Mouse (Mus musculus): ENCODE measurements at regions not wholly inside any gene's neighbourhood (a gene's known extent, or its start where the extent isn't known, plus 50 kb on each side); places are given as distances from the start of the nearest gene placed in this dataset.

- no peaks in the 10 kb centered on the region for H3K36me3 ChIP-seq (ENCODE audit: control insufficient read depth, insufficient read depth, low read length)
- no peak for ATAC-seq (replicated peaks; ENCODE audit: insufficient number of reproducible peaks, low FRiP score, low TSS enrichment)
- no peak overlapping the region for H3K4me2 ChIP-seq
- H3K4me3 ChIP-seq (ENCODE audit: low read depth, low read length), result no peak overlapping the region
- H3K27ac ChIP-seq (ENCODE audit: low read depth, low read length), result no peak overlapping the region
- H3K27me3 ChIP-seq (ENCODE audit: control insufficient read depth, insufficient read depth, low read length), result no peaks in the 10 kb centered on the region
- WGBS (ENCODE audit: insufficient replicate concordance), result 50% methylated on average over 1 of the region's 1 CpGs
- H3K9me3 ChIP-seq (replicated peaks; ENCODE audit: control insufficient read depth, low read length), result no peaks in the 10 kb centered on the region
- H3K4me1 ChIP-seq (ENCODE audit: control insufficient read depth, insufficient read depth, low read length), result no peaks in the 10 kb centered on the region
- H3K9ac ChIP-seq (ENCODE audit: low read depth, low read length), result no peak overlapping the region
Observed at GRCm38 (mm10) chr1:105093012-105093411, 263.5 kb downstream of the Rnf152 start.

DNA sequence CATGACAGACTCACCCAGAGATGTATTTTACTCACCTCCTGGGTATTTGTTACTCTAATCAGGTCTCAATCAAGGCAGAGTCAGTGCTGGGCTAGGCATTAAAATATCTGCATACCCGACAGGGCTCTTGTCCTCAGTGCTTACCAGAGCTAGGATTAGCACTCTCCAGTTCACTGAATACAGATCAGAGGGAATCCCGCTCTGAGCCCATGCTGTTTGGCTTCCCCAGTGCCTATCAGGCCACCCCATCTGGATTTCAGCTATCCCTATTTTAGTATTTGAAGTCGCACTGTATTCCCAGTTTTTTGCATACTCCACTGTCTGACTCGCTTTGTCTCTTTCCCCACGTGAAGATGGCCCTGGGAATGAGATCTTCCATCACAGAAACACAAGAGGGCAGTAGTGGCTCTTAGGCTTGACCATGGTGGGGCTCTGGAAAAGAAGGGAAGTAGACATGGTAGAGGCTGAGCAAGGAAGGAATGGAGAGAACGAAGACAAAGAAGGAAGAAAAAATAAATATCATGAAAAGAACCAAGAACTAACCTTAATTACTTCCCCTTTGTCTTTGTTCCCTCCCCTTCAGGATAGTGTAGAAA, 264.1 kb downstream of the Rnf152 start:
- no peak overlapping the region for H3K27ac ChIP-seq (ENCODE audit: low read depth, low read length)
- 0 out of 2 replicates have a peak, but pooled peaks have one; percentile 46 for ATAC-seq (replicated peaks; ENCODE audit: insufficient number of reproducible peaks, low FRiP score, low TSS enrichment)
- H3K27me3 ChIP-seq (ENCODE audit: control insufficient read depth, insufficient read depth, low read length), result no peaks in the 10 kb centered on the region
- H3K9me3 ChIP-seq (replicated peaks; ENCODE audit: control insufficient read depth, low read length), result no peaks in the 10 kb centered on the region
- H3K9ac ChIP-seq (ENCODE audit: low read depth, low read length), result no peak overlapping the region
- no peak overlapping the region for H3K4me2 ChIP-seq
- H3K4me3 ChIP-seq (ENCODE audit: low read depth, low read length), result no peak overlapping the region
- WGBS (ENCODE audit: insufficient replicate concordance), result 19% methylated on average over 6 of the region's 6 CpGs
- H3K4me1 ChIP-seq (ENCODE audit: control insufficient read depth, insufficient read depth, low read length), result no peaks in the 10 kb centered on the region
- no peaks in the 10 kb centered on the region for H3K36me3 ChIP-seq (ENCODE audit: control insufficient read depth, insufficient read depth, low read length)

DNA sequence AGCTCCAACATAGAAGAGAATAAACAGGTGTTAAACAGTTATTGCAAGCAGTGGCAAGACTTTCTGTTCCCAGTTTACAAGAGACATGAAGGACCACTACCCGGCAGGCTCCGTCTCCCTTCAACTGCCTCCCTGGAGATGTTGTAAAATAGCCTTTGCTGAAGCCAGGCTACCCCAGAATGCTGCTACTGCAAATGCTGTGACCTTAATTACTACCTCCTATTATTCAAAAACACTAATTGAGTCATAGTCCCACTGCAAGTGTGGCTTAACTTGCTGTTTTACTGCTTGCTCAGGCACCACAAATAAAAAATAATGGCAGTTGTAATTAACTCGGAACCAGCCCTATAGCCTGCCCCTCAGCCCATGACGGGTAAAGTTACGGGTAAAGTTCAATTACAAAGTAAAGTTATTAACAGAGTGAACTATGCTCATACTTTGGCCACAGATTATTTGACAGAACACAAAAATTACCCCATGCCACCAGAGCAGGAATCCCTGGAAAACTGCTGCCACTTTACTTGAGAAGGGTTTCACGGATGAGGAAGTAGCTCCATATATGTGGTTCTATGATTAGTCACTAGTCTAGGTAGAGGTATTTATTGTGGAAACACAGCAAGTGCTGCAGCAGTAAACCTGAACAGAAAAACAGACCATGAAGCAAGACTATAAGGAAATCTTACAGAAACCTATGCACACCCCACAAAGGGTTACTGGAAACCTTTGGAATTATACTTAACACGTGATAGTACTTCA, 267.6 kb downstream of the Rnf152 start:
- Histone ChIP-seq H3K9ac (ENCODE audit: low read depth, low read length) (no peak overlapping the region), H3K4me1 (ENCODE audit: control insufficient read depth, insufficient read depth, low read length) (no peaks in the 10 kb centered on the region), H3K4me2 (no peak overlapping the region), H3K36me3 (ENCODE audit: control insufficient read depth, insufficient read depth, low read length) (no peaks in the 10 kb centered on the region), H3K27me3 (ENCODE audit: control insufficient read depth, insufficient read depth, low read length) (no peaks in the 10 kb centered on the region), H3K9me3 (replicated peaks; ENCODE audit: control insufficient read depth, low read length) (no peaks in the 10 kb centered on the region), H3K27ac (ENCODE audit: low read depth, low read length) (no peak overlapping the region), H3K4me3 (ENCODE audit: low read depth, low read length) (no peak overlapping the region)
- WGBS (ENCODE audit: insufficient replicate concordance), result 85% methylated on average over 7 of the region's 7 CpGs
- ATAC-seq (replicated peaks; ENCODE audit: insufficient number of reproducible peaks, low FRiP score, low TSS enrichment), result no peak

DNA sequence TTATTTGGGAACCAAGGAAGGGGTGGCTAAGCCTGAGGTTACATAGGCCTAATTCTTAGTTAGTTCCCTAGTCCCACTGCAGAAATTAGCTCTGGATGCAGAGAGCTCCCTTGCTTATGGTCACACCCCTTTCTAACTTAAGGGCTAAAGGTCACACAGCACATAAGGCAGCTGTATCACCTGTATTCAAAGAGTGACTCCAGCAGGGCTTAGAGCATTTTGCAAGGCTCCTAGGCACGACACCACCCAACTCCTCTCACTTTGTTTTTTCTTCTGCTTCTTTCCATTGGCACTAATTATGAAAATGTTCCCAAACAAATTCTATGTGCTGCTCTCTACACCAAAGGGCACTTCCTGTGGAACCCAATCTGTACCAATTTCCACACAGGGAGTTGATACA, 268.9 kb downstream of the Rnf152 start:
- Histone ChIP-seq H3K4me2 (no peak overlapping the region), H3K4me3 (ENCODE audit: low read depth, low read length) (no peak overlapping the region), H3K9me3 (replicated peaks; ENCODE audit: control insufficient read depth, low read length) (no peaks in the 10 kb centered on the region), H3K27ac (ENCODE audit: low read depth, low read length) (no peak overlapping the region), H3K4me1 (ENCODE audit: control insufficient read depth, insufficient read depth, low read length) (no peaks in the 10 kb centered on the region), H3K9ac (ENCODE audit: low read depth, low read length) (no peak overlapping the region), H3K27me3 (ENCODE audit: control insufficient read depth, insufficient read depth, low read length) (no peaks in the 10 kb centered on the region), H3K36me3 (ENCODE audit: control insufficient read depth, insufficient read depth, low read length) (no peaks in the 10 kb centered on the region)
- ATAC-seq (replicated peaks; ENCODE audit: insufficient number of reproducible peaks, low FRiP score, low TSS enrichment), result no peak
- 66% methylated on average over 1 of the region's 1 CpGs for WGBS (ENCODE audit: insufficient replicate concordance)

GRCm38 (mm10) chr1:105084556-105084955, 272.0 kb downstream of the Rnf152 start:
- H3K27me3 ChIP-seq (ENCODE audit: control insufficient read depth, insufficient read depth, low read length), result no peaks in the 10 kb centered on the region
- no peaks in the 10 kb centered on the region for H3K36me3 ChIP-seq (ENCODE audit: control insufficient read depth, insufficient read depth, low read length)
- no peak for ATAC-seq (replicated peaks; ENCODE audit: insufficient number of reproducible peaks, low FRiP score, low TSS enrichment)
- no peaks in the 10 kb centered on the region for H3K9me3 ChIP-seq (replicated peaks; ENCODE audit: control insufficient read depth, low read length)
- H3K4me3 ChIP-seq (ENCODE audit: low read depth, low read length), result no peak overlapping the region
- 81% methylated on average over 3 of the region's 3 CpGs for WGBS (ENCODE audit: insufficient replicate concordance)
- no peaks in the 10 kb centered on the region for H3K4me1 ChIP-seq (ENCODE audit: control insufficient read depth, insufficient read depth, low read length)
- H3K9ac ChIP-seq (ENCODE audit: low read depth, low read length), result no peak overlapping the region
- no peak overlapping the region for H3K27ac ChIP-seq (ENCODE audit: low read depth, low read length)
- no peak overlapping the region for H3K4me2 ChIP-seq

GRCm38 (mm10) chr1:105083551-105084103, 272.9 kb downstream of the Rnf152 start:
- no peak overlapping the region for H3K4me2 ChIP-seq
- no peak for ATAC-seq (replicated peaks; ENCODE audit: insufficient number of reproducible peaks, low FRiP score, low TSS enrichment)
- H3K27ac ChIP-seq (ENCODE audit: low read depth, low read length), result no peak overlapping the region
- H3K36me3 ChIP-seq (ENCODE audit: control insufficient read depth, insufficient read depth, low read length), result no peaks in the 10 kb centered on the region
- no peaks in the 10 kb centered on the region for H3K9me3 ChIP-seq (replicated peaks; ENCODE audit: control insufficient read depth, low read length)
- H3K4me1 ChIP-seq (ENCODE audit: control insufficient read depth, insufficient read depth, low read length), result no peaks in the 10 kb centered on the region
- no peaks in the 10 kb centered on the region for H3K27me3 ChIP-seq (ENCODE audit: control insufficient read depth, insufficient read depth, low read length)
- H3K4me3 ChIP-seq (ENCODE audit: low read depth, low read length), result no peak overlapping the region
- WGBS (ENCODE audit: insufficient replicate concordance), result 59% methylated on average over 6 of the region's 6 CpGs
- H3K9ac ChIP-seq (ENCODE audit: low read depth, low read length), result no peak overlapping the region

- WGBS (ENCODE audit: insufficient replicate concordance), result 82% methylated on average over 2 of the region's 2 CpGs
- Histone ChIP-seq H3K27me3 (ENCODE audit: control insufficient read depth, insufficient read depth, low read length) (no peaks in the 10 kb centered on the region), H3K27ac (ENCODE audit: low read depth, low read length) (no peak overlapping the region), H3K9me3 (replicated peaks; ENCODE audit: control insufficient read depth, low read length) (no peaks in the 10 kb centered on the region), H3K4me2 (no peak overlapping the region), H3K4me3 (ENCODE audit: low read depth, low read length) (no peak overlapping the region), H3K36me3 (ENCODE audit: control insufficient read depth, insufficient read depth, low read length) (no peaks in the 10 kb centered on the region), H3K9ac (ENCODE audit: low read depth, low read length) (no peak overlapping the region), H3K4me1 (ENCODE audit: control insufficient read depth, insufficient read depth, low read length) (no peaks in the 10 kb centered on the region)
- ATAC-seq (replicated peaks; ENCODE audit: insufficient number of reproducible peaks, low FRiP score, low TSS enrichment), result no peak
Observed at GRCm38 (mm10) chr1:105082823-105083550, 273.5 kb downstream of the Rnf152 start.

- H3K4me2 ChIP-seq, result no peak overlapping the region
- no peak overlapping the region for H3K27ac ChIP-seq (ENCODE audit: low read depth, low read length)
- H3K27me3 ChIP-seq (ENCODE audit: control insufficient read depth, insufficient read depth, low read length), result no peaks in the 10 kb centered on the region
- H3K36me3 ChIP-seq (ENCODE audit: control insufficient read depth, insufficient read depth, low read length), result no peaks in the 10 kb centered on the region
- no peaks in the 10 kb centered on the region for H3K9me3 ChIP-seq (replicated peaks; ENCODE audit: control insufficient read depth, low read length)
- H3K9ac ChIP-seq (ENCODE audit: low read depth, low read length), result no peak overlapping the region
- 50% methylated on average over 2 of the region's 2 CpGs for WGBS (ENCODE audit: insufficient replicate concordance)
- ATAC-seq (replicated peaks; ENCODE audit: insufficient number of reproducible peaks, low FRiP score, low TSS enrichment), result no peak
- no peaks in the 10 kb centered on the region for H3K4me1 ChIP-seq (ENCODE audit: control insufficient read depth, insufficient read depth, low read length)
- H3K4me3 ChIP-seq (ENCODE audit: low read depth, low read length), result no peak overlapping the region
Observed at GRCm38 (mm10) chr1:105081942-105082341, 274.6 kb downstream of the Rnf152 start.

Measured in heart, embryonic 11.5 days (tissue).